Mouse (Mus musculus): Measurements from ENCODE around the gene 9930104L06Rik. TPM values are rescaled to one million over a fixed set of nuclear protein-coding genes. Genes with fewer than 3 reads are reported as not detected.

9930104L06Rik gene
- total RNA-seq, 2 experiments from 2014 or later = 15.0 to 17.6 TPM

DNA sequence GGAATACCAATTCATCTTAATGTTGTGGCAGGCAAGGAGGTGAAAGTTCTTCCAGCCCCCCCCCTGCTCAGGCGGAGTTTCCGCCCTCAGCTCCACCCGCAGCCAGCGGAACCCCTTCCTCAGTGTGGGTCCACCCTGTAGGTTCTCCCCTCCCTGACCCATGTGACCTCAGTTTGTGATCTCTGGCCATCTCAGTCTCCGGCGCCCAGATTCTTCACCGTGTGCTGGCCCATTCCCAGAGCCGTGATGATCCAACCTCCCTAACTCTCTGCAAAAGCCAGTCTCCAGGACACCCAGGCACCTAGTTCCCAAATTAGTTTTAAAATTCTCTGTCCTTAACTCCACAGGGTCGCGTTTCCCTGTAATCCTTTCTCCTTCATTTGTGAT, 50.9 kb downstream of the 9930104L06Rik start:
- no peak for DNase-seq (ENCODE audit: low spot score in 2 of 2)
- intact Hi-C loops (cut with DNase I) = no loop called here

DNA sequence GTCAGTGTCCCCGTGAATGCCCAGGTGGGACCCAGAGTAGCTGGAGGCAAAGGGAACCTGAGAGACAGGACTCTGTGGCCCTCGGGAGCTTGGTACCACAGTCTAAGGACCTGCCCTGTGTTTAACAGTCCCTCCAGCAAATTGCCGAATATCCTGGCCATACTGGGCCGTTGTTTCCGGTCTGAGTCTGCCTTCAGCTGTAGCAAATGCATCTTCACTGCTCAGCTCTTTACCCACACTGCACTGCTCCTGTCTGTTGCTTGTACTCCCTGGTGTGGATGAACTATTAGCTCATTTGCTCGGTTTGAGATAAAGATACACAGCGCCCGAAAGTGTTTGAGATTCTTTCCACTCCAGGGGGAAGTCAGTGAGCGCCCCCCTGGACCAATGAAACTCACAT, 51.5 kb downstream of the 9930104L06Rik start:
- intact Hi-C loops (cut with DNase I) = no loop called here
- no peak for DNase-seq (ENCODE audit: low spot score in 2 of 2)

- intact Hi-C loops (cut with DNase I) = no loop called here
- no peak for DNase-seq (ENCODE audit: low spot score in 2 of 2)
Measured at GRCm38 (mm10) chr4:124989787-124990253, 53.0 kb downstream of the 9930104L06Rik start.

DNA sequence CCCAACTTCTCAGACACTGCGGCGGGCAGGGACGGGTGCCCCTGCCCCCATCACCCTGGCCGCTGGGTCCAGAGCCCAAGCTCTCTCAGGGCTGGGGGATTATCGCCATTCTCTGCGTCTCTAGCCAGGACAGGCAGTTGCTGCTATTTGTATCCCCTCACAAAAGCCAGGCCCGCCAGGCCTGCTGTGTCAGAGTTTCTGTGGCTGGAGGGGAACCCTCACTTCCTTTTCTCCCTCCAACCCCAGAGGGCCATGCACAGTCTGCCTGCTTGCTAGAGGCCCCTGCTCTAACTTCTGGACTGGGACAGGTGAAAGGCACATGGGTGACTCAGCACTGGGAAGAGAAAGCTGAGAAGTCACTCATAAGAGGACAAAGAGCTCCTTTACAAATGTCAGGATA, 53.5 kb downstream of the 9930104L06Rik start:
- intact Hi-C loops (cut with DNase I) = no loop called here
- DNase-seq (ENCODE audit: low spot score in 2 of 2) = no peak

Other genes with a start within 250 kb of the 9930104L06Rik start
- 10 to 100 TPM; 14.1 to 14.3 TPM for gene Utp11, start 243.4 kb upstream of the 9930104L06Rik start, total RNA-seq (2021)
- gene Fhl3, start 236.3 kb upstream of the 9930104L06Rik start, total RNA-seq (2021) = 1 to 10 TPM; 3.8 to 4.2 TPM
- gene Sf3a3, start 222.3 kb upstream of the 9930104L06Rik start, total RNA-seq (2021) = 10 to 100 TPM; 31.1 to 32.2 TPM
- 10 to 100 TPM; 35.3 to 42.5 TPM for gene Inpp5b, start 195.2 kb upstream of the 9930104L06Rik start, total RNA-seq (2021)
- gene Mtf1, start 134.9 kb upstream of the 9930104L06Rik start, total RNA-seq (2021) = 10 to 100 TPM; 24.5 to 25.8 TPM
- gene Yrdc, start 86.4 kb upstream of the 9930104L06Rik start, total RNA-seq (2021) = 10 to 100 TPM; 29.6 to 29.7 TPM
- gene 1110065P20Rik, start 85.9 kb upstream of the 9930104L06Rik start, total RNA-seq (2021) = 10 to 100 TPM; 88.7 to 91.2 TPM
- gene Maneal, start 74.9 kb upstream of the 9930104L06Rik start, total RNA-seq (2021) = 10 to 100 TPM; 51.1 to 55.7 TPM
- 10 to 100 TPM; 32.4 to 34.4 TPM for gene Epha10, start 56.1 kb upstream of the 9930104L06Rik start, total RNA-seq (2021)
- 1 to 10 TPM; 2.8 TPM for gene Cdca8, start 2.3 kb downstream of the 9930104L06Rik start, total RNA-seq (2021)
- 1 to 10 TPM; 4.4 to 4.8 TPM for gene Rspo1, start 49.4 kb downstream of the 9930104L06Rik start, total RNA-seq (2021)
- gene Gnl2, start 79.5 kb downstream of the 9930104L06Rik start, total RNA-seq (2021) = 10 to 100 TPM; 68.8 to 70.7 TPM
- gene Dnali1, start 128.7 kb downstream of the 9930104L06Rik start, total RNA-seq (2021) = under 1 TPM in 1 of 2 experiments, not detected in 1; 0.15 TPM
- gene Snip1, start 129.6 kb downstream of the 9930104L06Rik start, total RNA-seq (2021) = 10 to 100 TPM; 10.9 to 12.5 TPM
- 100 to 1,000 TPM; 125 to 144 TPM for gene Meaf6, start 148.1 kb downstream of the 9930104L06Rik start, total RNA-seq (2021)
- gene Zc3h12a, start 190.8 kb downstream of the 9930104L06Rik start, total RNA-seq (2021) = 1 to 10 TPM in 1 of 2 experiments, under 1 TPM in 1; 0.51 to 1.2 TPM

Measured in left cerebral cortex, postnatal 14 days (tissue).